Comparison of ENCODE assay signal across 36 mouse cellular contexts in the genomic region with DNA sequence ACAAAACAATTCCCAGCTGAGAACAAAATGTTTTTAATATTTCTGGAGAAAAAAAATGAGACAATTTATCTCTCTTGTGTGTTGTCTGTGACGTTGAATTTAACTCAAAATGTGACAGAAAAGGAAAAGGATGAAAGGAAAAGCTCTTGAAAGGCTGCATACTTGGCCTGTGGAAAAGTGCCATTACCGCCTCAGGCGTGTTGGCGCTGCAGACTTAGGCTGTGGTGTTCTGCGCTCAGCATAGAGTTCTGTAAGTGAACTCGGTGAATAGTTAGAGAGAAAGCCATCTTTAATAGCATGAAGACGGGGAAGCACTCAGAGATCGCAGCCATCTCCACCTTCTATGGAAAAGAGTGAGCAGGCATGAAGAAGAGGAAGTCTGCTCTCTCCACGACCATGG.
"Had no signal": no experiment of that assay in that cellular context is flagged by ENCODE, and none has a peak within 500 bp of the region (broad histone marks: within the 10 kb centered on the region; RNA-seq: fewer than 3 reads in every experiment).

No protein-coding gene starts in this region.

- H3K27ac ChIP-seq: heart, embryonic 10.5 days; heart, embryonic 13.5 days; heart, embryonic 15.5 days; hindbrain, embryonic 10.5 days; hindbrain, embryonic 12.5 days; hindbrain, embryonic 13.5 days; hindbrain, embryonic 14.5 days; hindbrain, embryonic 15.5 days; hindbrain, postnatal 0 days; intestine, embryonic 15.5 days; kidney, embryonic 15.5 days; kidney, postnatal 0 days; layer of hippocampus, adult 2 months; left cerebral cortex, adult 2 months had no signal

- H3K27me3 ChIP-seq: heart, embryonic 12.5 days; heart, embryonic 13.5 days; heart, embryonic 15.5 days; hindbrain, embryonic 12.5 days; hindbrain, embryonic 13.5 days; intestine, embryonic 15.5 days; kidney, embryonic 15.5 days had no signal

- H3K9me3 ChIP-seq: heart, embryonic 10.5 days; heart, embryonic 12.5 days; heart, embryonic 13.5 days; heart, embryonic 15.5 days; hindbrain, embryonic 10.5 days; hindbrain, embryonic 12.5 days; hindbrain, embryonic 13.5 days; hindbrain, embryonic 15.5 days; intestine, embryonic 15.5 days; kidney, embryonic 15.5 days had no signal

- ATAC-seq: hindbrain, embryonic 16.5 days; hindbrain, postnatal 0 days; inflammation-experienced regulatory T-cells, adult 6 months; intestine, embryonic 15.5 days; intestine, embryonic 16.5 days; intestine, postnatal 0 days had no signal

- H3K36me3 ChIP-seq: heart, embryonic 10.5 days; heart, embryonic 12.5 days; heart, embryonic 13.5 days; heart, embryonic 15.5 days; hindbrain, embryonic 10.5 days; hindbrain, embryonic 12.5 days; hindbrain, embryonic 13.5 days; hindbrain, embryonic 15.5 days; intestine, embryonic 15.5 days; kidney, embryonic 15.5 days had no signal

- H3K4me1 ChIP-seq: heart, embryonic 10.5 days; heart, embryonic 12.5 days; heart, embryonic 13.5 days; heart, embryonic 15.5 days; hindbrain, embryonic 12.5 days; hindbrain, embryonic 13.5 days; hindbrain, embryonic 15.5 days; intestine, embryonic 15.5 days; kidney, embryonic 15.5 days had no signal

- H3K4me2 ChIP-seq: heart, embryonic 11.5 days; heart, embryonic 12.5 days; heart, embryonic 13.5 days; heart, embryonic 15.5 days; hindbrain, embryonic 12.5 days; hindbrain, embryonic 13.5 days; hindbrain, embryonic 14.5 days; hindbrain, embryonic 15.5 days; intestine, embryonic 15.5 days; kidney, embryonic 15.5 days had no signal

- H3K4me3 ChIP-seq: heart, embryonic 10.5 days; heart, embryonic 12.5 days; heart, embryonic 13.5 days; heart, embryonic 15.5 days; hindbrain, embryonic 10.5 days; hindbrain, embryonic 12.5 days; hindbrain, embryonic 13.5 days; hindbrain, embryonic 15.5 days; intestine, embryonic 15.5 days; kidney, embryonic 15.5 days; layer of hippocampus, adult 2 months; left cerebral cortex, adult 2 months had no signal

- H3K9ac ChIP-seq: heart, embryonic 12.5 days; heart, embryonic 13.5 days; heart, embryonic 15.5 days; hindbrain, embryonic 12.5 days; hindbrain, embryonic 13.5 days; hindbrain, embryonic 14.5 days; hindbrain, embryonic 15.5 days; intestine, embryonic 15.5 days; kidney, embryonic 15.5 days had no signal

- DNase-seq: heart, postnatal 10 days; heart, postnatal 14 days; heart, postnatal 36 days; heart, postnatal 4 days; kidney, adult 11 months; kidney, adult 18-20 months; kidney, adult 2 months; kidney, adult 8-10 months; kidney, adult 9 months; kidney, postnatal 10 days; kidney, postnatal 14 days; kidney, postnatal 25 days; kidney, postnatal 36 days; kidney, postnatal 4 days; layer of hippocampus, adult 9-11 months; layer of hippocampus, postnatal 36 days had no signal
